Comparison of ENCODE assay signal across 10 mouse cellular contexts in genomic region chrX:142685676-142686075, GRCm38 (mm10). TPM values are rescaled to one million over a fixed set of nuclear protein-coding genes. Genes with fewer than 3 reads are reported as not detected.
DNase-seq lines count a peak whose midpoint lies in the region; ATAC-seq and TF ChIP-seq lines count a peak whose summit lies in the region.
"Had no signal": no experiment of that assay in that cellular context is flagged by ENCODE, and none has a peak within 500 bp of the region (broad histone marks: within the 10 kb centered on the region; RNA-seq: fewer than 3 reads in every experiment).

No protein-coding gene starts in this region.

- no peak for ATAC-seq in forebrain, postnatal 0 days
- ATAC-seq in forebrain, embryonic 12.5 days (ENCODE audit: low FRiP score) = no peak
- no peak for ATAC-seq in kidney, embryonic 15.5 days (replicated peaks; ENCODE audit: low FRiP score)
- no peak for ATAC-seq in stomach, embryonic 14.5 days (ENCODE audit: insufficient number of reproducible peaks, insufficient read depth, low FRiP score, low read depth)
- no peak for ATAC-seq in stomach, postnatal 0 days (ENCODE audit: low FRiP score, low TSS enrichment)
- no peak for ATAC-seq in megakaryocyte progenitor cell, adult 5-6 weeks (replicated peaks; ENCODE audit: poor library complexity)

- peak; percentile 45 for DNase-seq in forebrain, postnatal 0 days
- no peak for DNase-seq in kidney, adult 18-20 months
- no peak for DNase-seq in stomach, postnatal 0 days (ENCODE audit: low spot score)
- no peak for DNase-seq in Muller cell, postnatal 12 days (ENCODE audit: inconsistent ontology term)
- DNase-seq: B cell, adult 2 months; right cerebral cortex, postnatal 14 days had no signal

- H3K36me3 ChIP-seq in forebrain, postnatal 0 days (ENCODE audit: insufficient read depth) = no peaks in the 10 kb centered on the region
- H3K36me3 ChIP-seq in forebrain, embryonic 12.5 days (replicated peaks) = no peaks in the 10 kb centered on the region
- H3K36me3 ChIP-seq in kidney, embryonic 15.5 days = no peaks in the 10 kb centered on the region
- H3K36me3 ChIP-seq in stomach, embryonic 14.5 days (ENCODE audit: control insufficient read depth, insufficient read depth, low read length) = no peaks in the 10 kb centered on the region
- no peaks in the 10 kb centered on the region for H3K36me3 ChIP-seq in stomach, postnatal 0 days (ENCODE audit: control insufficient read depth, insufficient read depth, low read length)

- no peaks in the 10 kb centered on the region for H3K9me3 ChIP-seq in forebrain, postnatal 0 days (ENCODE audit: low read length)
- no peaks in the 10 kb centered on the region for H3K9me3 ChIP-seq in forebrain, embryonic 12.5 days
- H3K9me3 ChIP-seq in kidney, embryonic 15.5 days (replicated peaks) = no peaks in the 10 kb centered on the region
- H3K9me3 ChIP-seq in stomach, embryonic 14.5 days (ENCODE audit: control insufficient read depth, low read depth, low read length) = no peaks in the 10 kb centered on the region
- no peaks in the 10 kb centered on the region for H3K9me3 ChIP-seq in stomach, postnatal 0 days (ENCODE audit: control insufficient read depth, low read length)

- H3K4me1 ChIP-seq in forebrain, postnatal 0 days (ENCODE audit: insufficient read depth) = no peaks in the 10 kb centered on the region
- H3K4me1 ChIP-seq in forebrain, embryonic 12.5 days = peaks cover 24% of the 10 kb centered on the region
- H3K4me1 ChIP-seq in kidney, embryonic 15.5 days = peaks cover 35% of the 10 kb centered on the region
- peaks cover 8% of the 10 kb centered on the region; the same call in 1 of the 2 replicates for H3K4me1 ChIP-seq in stomach, embryonic 14.5 days (ENCODE audit: control insufficient read depth, insufficient read depth, low read length)
- H3K4me1 ChIP-seq in stomach, postnatal 0 days (replicated peaks; ENCODE audit: control insufficient read depth, insufficient read depth) = no peaks in the 10 kb centered on the region

- no peak for TF ChIP-seq EP300 in stomach, postnatal 0 days (optimal IDR thresholded peaks at IDR 0.05)

- no peak overlapping the region for H3K4me2 ChIP-seq in forebrain, postnatal 0 days (ENCODE audit: low read depth)
- no peak overlapping the region for H3K4me2 ChIP-seq in forebrain, embryonic 12.5 days
- H3K4me2 ChIP-seq in kidney, embryonic 15.5 days = peak overlapping the region; percentile 69
- peak overlapping the region; percentile 79; the same call in 1 of the 2 replicates for H3K4me2 ChIP-seq in stomach, embryonic 14.5 days (replicated peaks; ENCODE audit: low read depth, low read length)
- no peak overlapping the region for H3K4me2 ChIP-seq in stomach, postnatal 0 days (replicated peaks; ENCODE audit: low read depth)

- no peak overlapping the region for H3K9ac ChIP-seq in forebrain, postnatal 0 days
- no peak overlapping the region for H3K9ac ChIP-seq in forebrain, embryonic 12.5 days
- H3K9ac ChIP-seq in kidney, embryonic 15.5 days = no peak overlapping the region
- H3K9ac ChIP-seq in stomach, embryonic 14.5 days (replicated peaks; ENCODE audit: low read depth, low read length) = no peak overlapping the region
- no peak overlapping the region for H3K9ac ChIP-seq in stomach, postnatal 0 days (ENCODE audit: low read length)

- no peaks in the 10 kb centered on the region for H3K27me3 ChIP-seq in forebrain, postnatal 0 days (ENCODE audit: insufficient read depth, low read length)
- H3K27me3 ChIP-seq in forebrain, embryonic 12.5 days = peaks cover 29% of the 10 kb centered on the region
- peaks cover 26% of the 10 kb centered on the region for H3K27me3 ChIP-seq in kidney, embryonic 15.5 days
- no peaks in the 10 kb centered on the region for H3K27me3 ChIP-seq in stomach, embryonic 14.5 days (ENCODE audit: control insufficient read depth, insufficient read depth, low read length)
- H3K27me3 ChIP-seq in stomach, postnatal 0 days (ENCODE audit: control insufficient read depth, insufficient read depth, low read length) = no peaks in the 10 kb centered on the region

- no peak for TF ChIP-seq CTCF in forebrain, postnatal 0 days (IDR thresholded peaks at IDR 0.05; ENCODE audit: low read depth)
- no peak for TF ChIP-seq CTCF in stomach, postnatal 0 days (IDR thresholded peaks at IDR 0.05; ENCODE audit: low read depth)

- no peak overlapping the region for H3K4me3 ChIP-seq in forebrain, postnatal 0 days (ENCODE audit: low read depth, low read length)
- no peak overlapping the region for H3K4me3 ChIP-seq in forebrain, embryonic 12.5 days (replicated peaks)
- no peak overlapping the region; the same call in 1 of the 2 replicates for H3K4me3 ChIP-seq in kidney, embryonic 15.5 days (replicated peaks)
- H3K4me3 ChIP-seq in stomach, embryonic 14.5 days (ENCODE audit: low read depth, low read length) = no peak overlapping the region
- no peak overlapping the region for H3K4me3 ChIP-seq in stomach, postnatal 0 days (ENCODE audit: low read depth, low read length)

- WGBS in forebrain, postnatal 0 days = 48% methylated on average over 6 of the region's 6 CpGs
- WGBS in forebrain, embryonic 12.5 days = 65% methylated on average over 6 of the region's 6 CpGs
- WGBS in kidney, embryonic 15.5 days = 29% methylated on average over 6 of the region's 6 CpGs
- 43% methylated on average over 6 of the region's 6 CpGs for WGBS in stomach, embryonic 14.5 days
- 44% methylated on average over 6 of the region's 6 CpGs for whole genome bisulfite sequencing in stomach, postnatal 0 days

- H3K27ac ChIP-seq in forebrain, postnatal 0 days (ENCODE audit: low read depth, low read length) = no peak overlapping the region
- no peak overlapping the region for H3K27ac ChIP-seq in forebrain, embryonic 12.5 days
- H3K27ac ChIP-seq in kidney, embryonic 15.5 days = peak overlapping the region; percentile 64
- H3K27ac ChIP-seq in stomach, embryonic 14.5 days (ENCODE audit: low read length) = peak overlapping the region; percentile 27; the same call in 1 of the 2 replicates
- no peak overlapping the region for H3K27ac ChIP-seq in stomach, postnatal 0 days (replicated peaks)

RNA-seq across cellular contexts. Expression of gene Tmem164, which starts 4.5 kb away (rescaled TPM):
- 33.9 and 35.3 TPM in 2 replicates for total RNA-seq in forebrain, postnatal 0 days (2014; rRNA removed)
- 14.9 and 17.2 TPM in 2 replicates for polyA plus RNA-seq in forebrain, postnatal 0 days (2015; fragmentation: Nextera tagmentation; extraction: Ambion mirVana)
- polyA plus RNA-seq in forebrain, embryonic 12.5 days (2016; fragmentation: Nextera tagmentation; extraction: Ambion mirVana) = 48.3 and 51.0 TPM in 2 replicates
- 51.2 and 55.7 TPM in 2 replicates for polyA plus RNA-seq in kidney, embryonic 15.5 days (2015; fragmentation: Nextera tagmentation; extraction: Ambion mirVana)
- polyA plus RNA-seq in stomach, embryonic 14.5 days (2014; fragmentation: Nextera tagmentation; extraction: Ambion mirVana) = 39.5 and 42.9 TPM in 2 replicates
- polyA plus RNA-seq in stomach, postnatal 0 days (2015; fragmentation: Nextera tagmentation; extraction: Ambion mirVana) = 29.9 and 32.4 TPM in 2 replicates
- total RNA-seq in megakaryocyte progenitor cell, adult 5-6 weeks (2015) = 27.4 and 33.6 TPM in 2 replicates
- 46.5 and 48.3 TPM in 2 replicates for total RNA-seq in megakaryocyte progenitor cell, adult 5-6 weeks (2017)

Comparison
In these comparisons a context has a peak if more than half of its experiments do, and no peak if none do; other contexts are left out.
1. H3K27ac ChIP-seq: peak in kidney, embryonic 15.5 days (single experiment) and stomach, embryonic 14.5 days (single experiment); none in forebrain, postnatal 0 days (single experiment), forebrain, embryonic 12.5 days (single experiment) and stomach, postnatal 0 days (single experiment).
2. H3K4me2 ChIP-seq: peak in kidney, embryonic 15.5 days (single experiment) and stomach, embryonic 14.5 days (single experiment); none in forebrain, postnatal 0 days (single experiment), forebrain, embryonic 12.5 days (single experiment) and stomach, postnatal 0 days (single experiment).